Mouse (Mus musculus) small intestine, adult 2 months (tissue): Measurements from ENCODE around the gene Fam192a.

ENCODE experiments used
- CTCF ChIP-seq: fragments of 200-500 bp; IDR thresholded peaks from 2 replicates; pipeline ENCODE4 v1.5.1; 2012; ENCODE audit warnings: low read depth, mild to moderate bottlenecking, control low read depth, inconsistent platforms, low read length, moderate library complexity, mixed read lengths; ENCODE audit not compliant: insufficient replicate concordance, insufficient read length; ENCODE audit errors: extremely low read depth
- POLR2A ChIP-seq: fragments of 200-500 bp; IDR thresholded peaks from 2 replicates; pipeline ENCODE4 v1.6.1; 2012; ENCODE audit warnings: low read depth, mild to moderate bottlenecking, control low read depth, inconsistent platforms, low read length, moderate library complexity

- TF ChIP-seq CTCF (no peak), POLR2A (no peak)
These were observed 43.4 kb upstream of the Fam192a start for GRCm38 (mm10) chr8:94645202-94645601.
